Mouse (Mus musculus): ENCODE measurements around the gene Nup50.

DNA sequence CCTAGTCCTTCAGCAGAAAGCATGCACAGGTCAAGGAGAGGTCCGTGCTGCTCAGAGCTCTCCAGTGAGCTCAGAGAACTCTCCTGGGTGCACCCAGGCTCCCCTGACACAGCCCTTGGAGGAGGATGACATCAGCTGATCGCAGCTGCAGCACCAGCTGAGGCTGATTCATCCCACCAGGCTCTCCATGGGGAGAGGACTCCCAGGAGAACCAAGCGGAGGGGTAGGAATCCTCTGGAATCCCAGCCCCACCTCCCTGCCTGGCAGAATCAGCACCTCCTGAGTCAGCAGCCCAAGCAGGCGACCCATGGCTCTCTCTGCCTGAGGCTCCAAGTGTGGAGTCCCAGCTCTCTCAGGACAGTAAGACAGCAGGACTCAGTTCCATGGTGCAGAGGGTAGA is 52.5 kb downstream of the Nup50 start:
- TF ChIP-seq POLR2A (IDR thresholded peaks at IDR 0.05; ENCODE audit: control insufficient read depth, extremely low read depth, insufficient read depth, low read length, poor library complexity) (no peak), CTCF (IDR thresholded peaks at IDR 0.05; ENCODE audit: borderline replicate concordance, control insufficient read depth, extremely low read depth, insufficient read depth, low read length, poor library complexity) (no peak)
